Mouse (Mus musculus) hindbrain, embryonic 11.5 days (tissue): Measurements from ENCODE around the gene Gm5294. TPM values are rescaled to one million over a fixed set of nuclear protein-coding genes. Genes with fewer than 3 reads are reported as not detected.

ENCODE experiments used
- polyA plus RNA-seq: library from polyadenylated mRNA; unstranded; fragments of >200 nt; fragmentation: Nextera tagmentation; extraction: Ambion mirVana; gene quantifications from 2 replicates; pipeline ENCODE4 v1.2.1, GENCODE M21; 2014

Gm5294 gene
- polyA plus RNA-seq, 1 experiment from 2014 or later: not detected

Other genes starting within 250 kb of the Gm5294 start
- gene Zfp68, start 200.3 kb upstream of the Gm5294 start, polyA plus RNA-seq: 83.5 and 85.2 TPM in 2 replicates
- 12.4 and 12.5 TPM in 2 replicates for gene A430033K04Rik, start 197.2 kb upstream of the Gm5294 start, polyA plus RNA-seq
- gene Fam20c, start 65.6 kb upstream of the Gm5294 start, polyA plus RNA-seq: 26.4 and 27.9 TPM in 2 replicates
- gene Pdgfa, start 177.3 kb downstream of the Gm5294 start, polyA plus RNA-seq: 10.9 and 12.4 TPM in 2 replicates